Mouse (Mus musculus) kidney, postnatal 0 days (tissue): ENCODE measurements around the gene B3galnt1. TPM values are rescaled to one million over a fixed set of nuclear protein-coding genes. Genes with fewer than 3 reads are reported as not detected.

ENCODE experiments used
- ATAC-seq: fragments of 200-750 bp; cut with Nextera tagmentation; replicated peaks from 2 replicates; pipeline ENCODE4 v1.8.0; 2017; ENCODE audit warnings: low read depth, moderate number of reproducible peaks, moderate TSS enrichment, moderate library complexity; ENCODE audit not compliant: low FRiP score
- DNase-seq: peaks from one replicate; pipeline ENCODE4 v3.0.0-alpha.2; 2016; ENCODE audit warnings: low spot score
- H3K27ac ChIP-seq: fragments of 300-500 bp; sonication (generic); 2 replicates; pipeline ENCODE4 v1.5.1; 2014; ENCODE audit warnings: mild to moderate bottlenecking
- H3K27me3 ChIP-seq: fragments of 300-500 bp; sonication (generic); 2 replicates; pipeline ENCODE4 v1.6.1; 2014; ENCODE audit warnings: low read length, mixed read lengths; ENCODE audit not compliant: insufficient read depth
- H3K36me3 ChIP-seq: fragments of 300-500 bp; sonication (generic); 2 replicates; pipeline ENCODE4 v1.6.1; 2014; ENCODE audit warnings: low read length, mixed read lengths; ENCODE audit not compliant: insufficient read depth
- H3K4me1 ChIP-seq: fragments of 300-500 bp; sonication (generic); replicated peaks from 2 replicates; pipeline ENCODE4 v1.6.1; 2014; ENCODE audit warnings: antibody characterized with exemption, low read length, mixed read lengths; ENCODE audit not compliant: insufficient read depth
- H3K4me2 ChIP-seq: fragments of 300-500 bp; sonication (generic); 2 replicates; pipeline ENCODE4 v1.6.1; 2014; ENCODE audit warnings: mild to moderate bottlenecking, low read length, moderate library complexity, mixed read lengths
- H3K4me3 ChIP-seq: fragments of 300-500 bp; sonication (generic); replicated peaks from 2 replicates; pipeline ENCODE4 v1.5.1; 2014; ENCODE audit warnings: low read depth, low read length
- H3K9ac ChIP-seq: fragments of 300-500 bp; sonication (generic); 2 replicates; pipeline ENCODE4 v1.6.1; 2014; ENCODE audit warnings: low read depth, low read length
- H3K9me3 ChIP-seq: fragments of 300-500 bp; sonication (generic); replicated peaks from 2 replicates; pipeline ENCODE4 v1.6.1; 2016; ENCODE audit warnings: low read length, inconsistent platforms, mixed read lengths
- CTCF ChIP-seq: IDR thresholded peaks from 2 replicates; pipeline ENCODE4 v1.5.1; 2016; ENCODE audit warnings: antibody characterized with exemption, low read depth, mild to moderate bottlenecking, moderate library complexity
- WGBS: fragments of 180-500 bp; shearing (Covaris S2); extraction: QIAGEN DNeasy Blood & Tissue Kit; methylation state at CpG from one replicate; pipeline ENCODE4 v1.1.7; 2014; 5-methylcytosine and 5-hydroxymethylcytosine counted together
- polyA plus RNA-seq: library from polyadenylated mRNA; unstranded; fragments of >200 nt; fragmentation: Nextera tagmentation; extraction: Ambion mirVana; gene quantifications from 2 replicates; pipeline ENCODE4 v1.2.1, GENCODE M21; 2015

Gene B3galnt1
- polyA plus RNA-seq, 1 experiment from 2014 or later: 31.4 TPM

- H3K36me3 ChIP-seq: no peaks in the 10 kb centered on the region
- DNase-seq (no peak), ATAC-seq (no peak)
- no peak overlapping the region for H3K4me3 ChIP-seq
- no peak overlapping the region for H3K4me2 ChIP-seq
- H3K4me1 ChIP-seq: no peaks in the 10 kb centered on the region
- H3K9ac ChIP-seq: no peak overlapping the region
- no peaks in the 10 kb centered on the region for H3K9me3 ChIP-seq
- no peak for TF ChIP-seq CTCF
- H3K27ac ChIP-seq: no peak overlapping the region
- no peaks in the 10 kb centered on the region for H3K27me3 ChIP-seq
- WGBS: 77% methylated on average over 8 of the region's 8 CpGs
Measured at GRCm38 (mm10) chr3:69542962-69543361, 55.8 kb downstream of the B3galnt1 start.

- H3K4me2 ChIP-seq: no peak overlapping the region
- no peaks in the 10 kb centered on the region for H3K9me3 ChIP-seq
- H3K36me3 ChIP-seq: no peaks in the 10 kb centered on the region
- WGBS: 47% methylated on average over 25 of the region's 25 CpGs
- no peak overlapping the region for H3K4me3 ChIP-seq
- ATAC-seq (no peak), DNase-seq (peak; percentile 57)
- TF ChIP-seq CTCF: no peak
- H3K9ac ChIP-seq: peak overlapping the region; percentile 27; the same call in 1 of the 2 replicates
- no peaks in the 10 kb centered on the region for H3K27me3 ChIP-seq
- no peaks in the 10 kb centered on the region for H3K4me1 ChIP-seq
- no peak overlapping the region for H3K27ac ChIP-seq
Measured at GRCm38 (mm10) chr3:69535941-69536647, 62.7 kb downstream of the B3galnt1 start.

- Histone ChIP-seq H3K27me3 (no peaks in the 10 kb centered on the region), H3K36me3 (no peaks in the 10 kb centered on the region), H3K4me3 (no peak overlapping the region), H3K4me1 (no peaks in the 10 kb centered on the region), H3K9me3 (no peaks in the 10 kb centered on the region), H3K9ac (no peak overlapping the region), H3K4me2 (no peak overlapping the region), H3K27ac (no peak overlapping the region)
- TF ChIP-seq CTCF: no peak
- 81% methylated on average over 10 of the region's 10 CpGs for WGBS
- ATAC-seq: no peak
- no peak for DNase-seq
Measured at GRCm38 (mm10) chr3:69535486-69535885, 63.3 kb downstream of the B3galnt1 start.

DNA sequence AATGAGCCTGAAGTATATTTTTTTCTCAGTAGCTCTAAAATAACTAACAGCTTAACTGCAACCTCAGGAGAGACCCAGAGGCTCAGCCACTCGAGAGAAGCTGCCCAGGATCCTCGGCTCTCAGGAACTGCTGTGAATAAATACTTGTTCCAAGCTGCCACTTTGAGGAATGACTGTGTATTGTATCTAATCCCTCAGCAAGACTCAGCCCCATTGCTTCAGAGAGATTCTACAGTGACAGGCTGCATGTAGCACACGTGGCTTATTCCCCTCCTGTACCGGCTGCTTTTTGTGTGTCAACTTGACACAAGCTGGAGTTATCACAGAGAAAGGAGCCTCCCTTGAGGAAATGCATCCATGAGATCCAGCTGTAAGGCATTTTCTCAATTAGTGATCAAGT, 66.1 kb downstream of the B3galnt1 start:
- 71% methylated on average over 4 of the region's 4 CpGs for WGBS
- H3K9me3 ChIP-seq: no peaks in the 10 kb centered on the region
- H3K4me3 ChIP-seq: no peak overlapping the region
- ATAC-seq: no peak
- no peaks in the 10 kb centered on the region for H3K36me3 ChIP-seq
- H3K4me2 ChIP-seq: no peak overlapping the region
- no peaks in the 10 kb centered on the region for H3K4me1 ChIP-seq
- no peaks in the 10 kb centered on the region for H3K27me3 ChIP-seq
- DNase-seq: no peak
- no peak overlapping the region for H3K27ac ChIP-seq
- TF ChIP-seq CTCF: no peak
- no peak overlapping the region for H3K9ac ChIP-seq

GRCm38 (mm10) chr3:69531511-69531910, 67.2 kb downstream of the B3galnt1 start:
- 46% methylated on average over 9 of the region's 9 CpGs for WGBS
- no peak for TF ChIP-seq CTCF
- H3K27me3 ChIP-seq: no peaks in the 10 kb centered on the region
- no peaks in the 10 kb centered on the region for H3K36me3 ChIP-seq
- no peak overlapping the region for H3K4me2 ChIP-seq
- H3K4me3 ChIP-seq: no peak overlapping the region
- no peak overlapping the region for H3K9ac ChIP-seq
- no peaks in the 10 kb centered on the region for H3K9me3 ChIP-seq
- no peak overlapping the region for H3K27ac ChIP-seq
- H3K4me1 ChIP-seq: no peaks in the 10 kb centered on the region
- ATAC-seq (no peak), DNase-seq (no peak)

DNA sequence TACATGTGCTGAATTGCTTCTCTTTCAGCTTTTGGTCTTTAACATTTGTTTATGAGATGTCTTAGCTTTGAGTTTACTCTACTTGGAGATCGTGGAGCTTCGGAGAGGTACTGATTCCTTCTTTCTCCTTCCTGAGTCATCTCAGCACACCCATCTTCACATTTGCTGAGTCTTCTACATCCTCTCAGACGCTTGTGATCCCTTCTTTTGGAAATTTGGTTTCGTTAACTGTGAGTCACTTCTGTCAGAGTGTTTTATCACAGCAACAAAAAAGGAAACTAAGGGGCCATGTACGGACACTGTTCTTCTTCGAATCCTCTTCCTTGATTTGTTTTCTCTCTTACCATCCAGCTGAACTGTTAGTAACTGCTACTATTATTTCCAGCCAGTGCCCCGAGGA, 69.2 kb downstream of the B3galnt1 start:
- Histone ChIP-seq H3K27ac (no peak overlapping the region), H3K4me2 (no peak overlapping the region), H3K27me3 (no peaks in the 10 kb centered on the region), H3K9me3 (no peaks in the 10 kb centered on the region), H3K9ac (no peak overlapping the region), H3K36me3 (no peaks in the 10 kb centered on the region), H3K4me1 (no peaks in the 10 kb centered on the region), H3K4me3 (no peak overlapping the region)
- TF ChIP-seq CTCF: no peak
- WGBS: 53% methylated on average over 7 of the region's 7 CpGs
- ATAC-seq (no peak), DNase-seq (no peak)

DNA sequence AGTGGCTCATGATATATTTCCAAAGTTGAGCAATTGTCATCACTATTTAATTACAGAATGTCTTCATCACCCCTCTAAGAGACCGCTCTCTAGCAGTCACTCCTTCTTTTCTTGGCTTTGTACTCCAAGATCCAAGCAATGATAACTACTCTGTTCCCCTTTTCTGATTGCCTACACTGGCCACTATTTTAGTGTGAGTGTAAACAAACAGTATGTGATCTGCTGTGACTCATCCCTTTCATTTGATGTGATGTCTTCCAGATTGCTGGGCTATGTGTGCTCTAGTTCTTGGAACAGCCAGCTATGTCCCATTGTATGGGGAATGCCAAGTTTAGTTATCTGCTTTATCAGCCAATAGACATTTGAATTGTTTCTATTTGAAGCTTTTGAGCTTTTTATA, 71.4 kb downstream of the B3galnt1 start:
- Histone ChIP-seq H3K27ac (no peak overlapping the region), H3K27me3 (no peaks in the 10 kb centered on the region), H3K4me3 (no peak overlapping the region), H3K4me1 (no peaks in the 10 kb centered on the region), H3K4me2 (no peak overlapping the region), H3K36me3 (no peaks in the 10 kb centered on the region), H3K9me3 (no peaks in the 10 kb centered on the region), H3K9ac (no peak overlapping the region)
- 77% methylated on average over 1 of the region's 1 CpGs for WGBS
- no peak for DNase-seq
- no peak for TF ChIP-seq CTCF
- ATAC-seq: no peak
